Mouse (Mus musculus): ENCODE results near the gene Gm3752. TPM values are rescaled to one million over a fixed set of nuclear protein-coding genes. Genes with fewer than 3 reads are reported as not detected.
"Not testable (repeated sequence)": the region's sequence is repeated elsewhere in the genome, so short reads cannot be mapped to it uniquely, and the experiment has no call there.

The Gm3752 gene
- total RNA-seq (2021) = under 1 TPM in 1 of 2 experiments, not detected in 1; 0.57 TPM
- long read RNA-seq, experiment 1 = 0 reads
- long read RNA-seq, experiment 2 = 0 reads

DNA sequence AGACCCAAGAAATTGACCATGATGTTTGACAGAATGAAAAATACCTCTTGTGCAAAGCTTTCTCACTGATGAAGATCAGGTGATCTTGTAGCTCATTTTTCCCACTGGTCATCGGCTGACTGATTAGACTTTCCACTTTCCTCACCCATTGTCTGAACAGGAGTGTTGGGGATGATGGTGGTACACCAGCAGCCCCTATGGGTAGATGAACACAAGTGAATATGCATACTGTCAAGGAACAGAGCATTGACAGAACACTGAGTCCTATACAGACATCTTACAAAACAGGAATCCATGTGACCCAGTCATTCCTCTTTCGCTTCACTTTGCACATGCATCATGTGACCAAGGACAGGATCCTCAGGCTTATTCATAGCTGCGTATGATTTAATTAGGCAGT, at the start of gene Gm3752:
Gene Gm3752 (minus strand): TSS at position 101 of the 400 bp plus-strand sequence.
- H3K27ac ChIP-seq; H3K4me3 ChIP-seq; intact Hi-C loops (cut with DNase I); DNase-seq (ENCODE audit: extremely low spot score in 1 of 2, low spot score in 2 of 2): not testable (repeated sequence)

DNA sequence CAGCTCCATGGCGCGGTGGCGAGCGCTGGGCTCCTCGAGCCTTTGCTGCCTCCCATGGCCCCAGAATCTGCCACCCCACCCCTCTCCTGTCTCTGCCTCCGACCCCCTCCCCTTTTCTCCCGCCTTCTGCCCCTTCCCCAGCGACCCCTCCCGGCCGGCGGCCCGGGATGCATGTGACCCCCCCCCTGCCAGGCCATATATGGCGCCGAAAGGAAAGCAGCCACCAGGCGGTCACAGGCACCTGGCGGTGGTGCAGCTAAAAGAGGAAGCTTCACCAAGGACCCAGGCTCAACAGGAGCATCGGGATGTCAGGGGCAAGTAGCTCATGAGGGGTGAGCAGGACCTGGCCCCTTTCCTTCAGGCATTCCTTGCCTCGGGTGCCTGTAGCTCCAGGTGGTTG, 5.2 kb upstream of the Gm3752 start:
- H3K27ac ChIP-seq; DNase-seq (ENCODE audit: extremely low spot score in 1 of 2, low spot score in 2 of 2); H3K4me3 ChIP-seq; intact Hi-C loops (cut with DNase I): not testable (repeated sequence)

DNA sequence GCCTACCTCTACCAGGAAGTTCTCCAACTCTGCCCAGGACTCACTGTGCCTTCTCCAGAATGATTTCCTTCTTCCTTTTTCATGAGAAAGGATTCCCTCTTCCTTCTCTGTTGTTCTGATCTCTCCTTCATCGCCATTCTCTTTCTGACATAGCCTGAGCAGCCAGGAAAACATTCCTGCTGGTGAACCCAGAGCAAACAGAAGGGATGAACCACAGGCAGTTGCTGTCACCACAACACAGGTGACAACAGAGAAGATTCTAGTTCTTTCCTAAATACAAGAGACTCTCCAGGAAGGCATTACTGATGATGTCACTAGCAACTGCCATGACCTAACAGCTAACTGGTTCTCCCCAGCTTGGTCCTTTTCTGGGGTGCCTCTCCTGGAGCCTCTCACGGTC, 32.7 kb downstream of the Gm3752 start, which contains the start of gene Gm3755:
Gene Gm3755 (minus strand): TSS at position 101 of the 400 bp plus-strand sequence.
- intact Hi-C loops (cut with DNase I); H3K4me3 ChIP-seq; H3K27ac ChIP-seq; DNase-seq (ENCODE audit: extremely low spot score in 1 of 2, low spot score in 2 of 2): not testable (repeated sequence)

DNA sequence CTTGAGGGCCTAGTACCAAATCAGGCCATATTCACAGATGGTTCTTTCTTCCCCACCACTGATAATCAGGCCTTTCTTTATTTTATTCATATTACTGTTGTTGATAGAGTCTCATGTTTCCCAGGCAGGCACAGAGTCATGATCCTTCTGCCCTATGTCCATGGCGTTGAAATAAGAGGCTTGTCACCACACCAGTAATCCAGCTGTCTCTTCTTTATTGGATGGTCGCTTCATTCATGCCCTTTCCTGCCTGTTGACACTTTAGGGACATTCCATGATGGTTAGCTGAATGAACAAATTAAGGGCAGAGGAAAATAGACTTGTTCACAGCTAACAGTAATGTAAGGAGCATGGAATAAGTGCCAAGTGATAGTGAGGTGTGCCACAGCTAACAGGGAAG, 61.1 kb downstream of the Gm3752 start:
- H3K4me3 ChIP-seq; H3K27ac ChIP-seq; intact Hi-C loops (cut with DNase I); DNase-seq (ENCODE audit: extremely low spot score in 1 of 2, low spot score in 2 of 2): not testable (repeated sequence)

Other genes starting within 250 kb of the Gm3752 start
- not detected for gene Gm3727, start 219.0 kb downstream of the Gm3752 start, total RNA-seq (2021)
- under 1 TPM; 0.56 to 0.57 TPM for gene Gm3739, start 168.7 kb downstream of the Gm3752 start, total RNA-seq (2021)
- gene Gm5797, start 151.4 kb downstream of the Gm3752 start, total RNA-seq (2021) = not detected
- gene Gm8374, start 118.6 kb downstream of the Gm3752 start, total RNA-seq (2021) = not detected
- gene Gm3755, start 32.8 kb downstream of the Gm3752 start, total RNA-seq (2021) = not detected
- 1 to 10 TPM; 5.2 TPM for gene Gm3558, start 84.8 kb upstream of the Gm3752 start, total RNA-seq (2021)
- not detected for gene Gm10338, start 111.8 kb upstream of the Gm3752 start, total RNA-seq (2021)
- gene Gm10128, start 160.2 kb upstream of the Gm3752 start, total RNA-seq (2021) = not detected